Mouse (Mus musculus) embryo, embryonic 10.5 days (tissue): ENCODE measurements around the gene Zscan10.
A peak's percentile ranks its signal among the peaks of the same experiment; 100 is the strongest.
"Not testable (repeated sequence)": the region's sequence is repeated elsewhere in the genome, so short reads cannot be mapped to it uniquely, and the experiment has no call there.

ENCODE experiments used
- DNase-seq: peaks from one replicate; pipeline ENCODE4 v3.0.0-alpha.2; 2015; ENCODE audit warnings: low spot score

Zscan10 gene

GRCm38 (mm10) chr17:23587253-23587652 is 13.4 kb upstream of the Zscan10 start:
- DNase-seq: no peak

GRCm38 (mm10) chr17:23592208-23592925 is 8.3 kb upstream of the Zscan10 start:
- peak; percentile 99 for DNase-seq

GRCm38 (mm10) chr17:23592926-23593300 is 7.7 kb upstream of the Zscan10 start:
- DNase-seq: no peak

GRCm38 (mm10) chr17:23595139-23595538 is 5.5 kb upstream of the Zscan10 start:
- not testable (repeated sequence) for DNase-seq

- peak; percentile 95 for DNase-seq
Measured at GRCm38 (mm10) chr17:23598582-23599552, 1.8 kb upstream of the Zscan10 start, which contains the start of gene Zfp13. Gene Zfp13 (minus strand): TSS chr17:23599487.

- no peak for DNase-seq
Measured at GRCm38 (mm10) chr17:23599605-23600063, 1.0 kb upstream of the Zscan10 start.

GRCm38 (mm10) chr17:23601836-23602585 is 1.4 kb downstream of the Zscan10 start:
- no peak for DNase-seq

- DNase-seq: no peak
Measured at GRCm38 (mm10) chr17:23603077-23603476, 2.4 kb downstream of the Zscan10 start.

- DNase-seq: peak; percentile 74
Measured at GRCm38 (mm10) chr17:23603542-23603941, 2.9 kb downstream of the Zscan10 start.

- no peak for DNase-seq
Measured at GRCm38 (mm10) chr17:23604394-23604793, 3.7 kb downstream of the Zscan10 start.

GRCm38 (mm10) chr17:23605220-23605619 is 4.6 kb downstream of the Zscan10 start:
- DNase-seq: no peak

- DNase-seq: no peak
Measured at GRCm38 (mm10) chr17:23609612-23610011, 9.0 kb downstream of the Zscan10 start.

- peak; percentile 55 for DNase-seq
Measured at GRCm38 (mm10) chr17:23610361-23610800, 9.7 kb downstream of the Zscan10 start.

GRCm38 (mm10) chr17:23617087-23617486 is 16.4 kb downstream of the Zscan10 start:
- DNase-seq: no peak

GRCm38 (mm10) chr17:23620351-23620750 is 19.7 kb downstream of the Zscan10 start:
- DNase-seq: no peak

GRCm38 (mm10) chr17:23627813-23628212 is 27.2 kb downstream of the Zscan10 start:
- DNase-seq: no peak

- peak; percentile 84 for DNase-seq
Measured at GRCm38 (mm10) chr17:23630195-23631020, 29.8 kb downstream of the Zscan10 start.

GRCm38 (mm10) chr17:23631241-23631640 is 30.6 kb downstream of the Zscan10 start:
- DNase-seq: no peak

- peak; percentile 49 for DNase-seq
Measured at GRCm38 (mm10) chr17:23644613-23645495, 44.2 kb downstream of the Zscan10 start, which contains the start of gene Mmp25. Gene Mmp25 (minus strand): TSS chr17:23645277.

GRCm38 (mm10) chr17:23645894-23646293 is 45.2 kb downstream of the Zscan10 start:
- no peak for DNase-seq
